Mouse (Mus musculus) cerebellum, adult 2 months (tissue): ENCODE measurements around the gene Rnase13.

Experiments
- CTCF ChIP-seq: fragments of 200-500 bp; IDR thresholded peaks from 2 replicates; pipeline ENCODE4 v1.5.1; 2011; ENCODE audit warnings: low read depth, mild to moderate bottlenecking, control low read depth, low read length, moderate library complexity, borderline replicate concordance; ENCODE audit not compliant: insufficient read depth
- POLR2A ChIP-seq: fragments of 200-500 bp; IDR thresholded peaks from 2 replicates; pipeline ENCODE4 v1.6.1; 2011; ENCODE audit warnings: low read length, control low read depth, borderline replicate concordance; ENCODE audit not compliant: insufficient read depth

DNA sequence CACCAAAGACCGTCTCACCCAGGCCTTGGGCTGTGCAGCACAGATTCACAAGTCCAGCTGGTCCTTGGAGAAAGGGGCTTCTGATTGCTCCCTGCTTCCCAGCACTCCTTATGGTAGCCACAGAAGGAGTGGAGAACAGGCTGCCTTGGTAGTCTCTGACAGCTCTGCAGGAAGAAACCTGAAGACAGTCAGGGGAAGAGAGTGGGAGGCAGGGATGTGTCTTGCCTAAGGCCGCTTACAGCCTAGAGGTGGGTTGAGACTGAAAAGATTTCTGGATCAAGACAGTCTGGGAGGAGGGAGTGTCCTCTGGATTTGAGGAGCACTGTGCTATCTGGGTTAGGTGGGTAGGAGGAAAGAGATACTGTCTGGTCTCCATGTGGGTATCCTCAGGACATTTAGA is 337 bp upstream of the Rnase13 start:
- TF ChIP-seq CTCF = no peak
- no peak for TF ChIP-seq POLR2A
